30 mouse cellular contexts compared by ENCODE assay signal in the genomic region with DNA sequence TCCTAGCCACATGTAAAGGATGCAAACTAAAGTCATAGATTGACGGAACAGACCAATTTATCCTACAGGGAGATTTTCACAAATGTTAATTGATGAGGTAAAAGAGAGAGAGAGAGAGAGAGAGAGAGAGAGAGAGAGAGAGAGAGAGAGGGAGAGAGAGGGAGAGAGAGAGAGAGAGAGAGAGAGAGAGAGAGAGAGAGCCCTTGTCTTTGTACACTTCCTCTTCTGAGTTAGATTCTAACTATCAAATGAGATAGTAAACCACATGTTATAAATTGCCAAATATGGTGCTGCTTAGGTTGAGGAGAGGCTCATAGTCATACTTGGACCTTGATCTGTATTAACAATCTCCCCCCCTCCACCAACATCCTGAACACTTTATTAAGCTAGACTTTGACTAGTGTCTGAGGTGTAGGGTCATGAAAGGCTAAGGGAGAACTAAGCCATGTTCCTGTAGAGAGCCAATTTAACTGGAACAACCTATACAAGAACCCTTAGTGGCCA.
DNase-seq lines count a peak whose midpoint lies in the region; ATAC-seq and TF ChIP-seq lines count a peak whose summit lies in the region.
"Had no signal": no experiment of that assay in that cellular context is flagged by ENCODE, and none has a peak within 500 bp of the region (broad histone marks: within the 10 kb centered on the region; RNA-seq: fewer than 3 reads in every experiment).

No protein-coding gene starts in this region.

- 65% methylated on average over 1 of the region's 1 CpGs for WGBS in liver, embryonic 12.5 days (ENCODE audit: insufficient replicate concordance)
- 86% methylated on average over 1 of the region's 1 CpGs for WGBS in liver, postnatal 0 days (ENCODE audit: insufficient replicate concordance)

- H3K79me2 ChIP-seq in MEL (ENCODE audit: control insufficient read depth, insufficient read depth, low read length, poor library complexity), result no peaks in the 10 kb centered on the region

- no peak for TF ChIP-seq POLR2A in MEL (IDR thresholded peaks at IDR 0.05; ENCODE audit: control insufficient read depth in 1 of 2, insufficient read depth in 1 of 2, low read depth in 1 of 2, low read length in 2 of 2, poor library complexity in 1 of 2)

- no peaks in the 10 kb centered on the region; a peak in 1 of 4 replicates for H3K27me3 ChIP-seq in MEL (ENCODE audit: control insufficient read depth in 1 of 2, insufficient read depth in 2 of 2, low read length in 2 of 2)
- no peaks in the 10 kb centered on the region for H3K27me3 ChIP-seq in liver, embryonic 12.5 days (replicated peaks)
- no peaks in the 10 kb centered on the region for H3K27me3 ChIP-seq in liver, postnatal 0 days (ENCODE audit: insufficient read depth, low read length)
- H3K27me3 ChIP-seq: embryonic facial prominence, embryonic 13.5 days; forebrain, embryonic 12.5 days; forebrain, embryonic 15.5 days; heart, embryonic 12.5 days; heart, embryonic 15.5 days; intestine, embryonic 15.5 days had no signal

- H3K4me2 ChIP-seq in liver, embryonic 12.5 days, result no peak overlapping the region
- H3K4me2 ChIP-seq in liver, postnatal 0 days (ENCODE audit: low read depth, low read length), result no peak overlapping the region
- H3K4me2 ChIP-seq: embryonic facial prominence, embryonic 13.5 days; forebrain, embryonic 12.5 days; forebrain, embryonic 15.5 days; heart, embryonic 12.5 days; heart, embryonic 15.5 days; hindbrain, embryonic 14.5 days; intestine, embryonic 15.5 days had no signal

- no peaks in the 10 kb centered on the region for H3K4me1 ChIP-seq in MEL (ENCODE audit: control insufficient read depth in 1 of 2, insufficient read depth in 2 of 2, low read length in 2 of 2)
- H3K4me1 ChIP-seq in liver, embryonic 12.5 days, result no peaks in the 10 kb centered on the region
- no peaks in the 10 kb centered on the region for H3K4me1 ChIP-seq in liver, postnatal 0 days (ENCODE audit: insufficient read depth)
- H3K4me1 ChIP-seq: embryonic facial prominence, embryonic 10.5 days; embryonic facial prominence, embryonic 13.5 days; forebrain, embryonic 12.5 days; forebrain, embryonic 15.5 days; heart, embryonic 12.5 days; heart, embryonic 15.5 days; intestine, embryonic 15.5 days had no signal

- H3K27ac ChIP-seq in MEL (ENCODE audit: control insufficient read depth, low read depth, low read length), result no peak overlapping the region
- H3K27ac ChIP-seq in liver, embryonic 12.5 days, result no peak overlapping the region
- H3K27ac ChIP-seq in liver, postnatal 0 days (ENCODE audit: low read depth), result no peak overlapping the region
- H3K27ac ChIP-seq: embryonic facial prominence, embryonic 10.5 days; embryonic facial prominence, embryonic 13.5 days; forebrain, embryonic 12.5 days; forebrain, embryonic 15.5 days; heart, embryonic 15.5 days; hindbrain, embryonic 14.5 days; hindbrain, postnatal 0 days; intestine, embryonic 15.5 days had no signal

- H3K36me3 ChIP-seq in MEL (ENCODE audit: control insufficient read depth in 1 of 2, insufficient read depth in 2 of 2, low read length in 2 of 2), result no peaks in the 10 kb centered on the region
- no peaks in the 10 kb centered on the region for H3K36me3 ChIP-seq in liver, embryonic 12.5 days
- no peaks in the 10 kb centered on the region for H3K36me3 ChIP-seq in liver, postnatal 0 days (replicated peaks; ENCODE audit: insufficient read depth, low read length)
- H3K36me3 ChIP-seq: embryonic facial prominence, embryonic 10.5 days; embryonic facial prominence, embryonic 13.5 days; forebrain, embryonic 12.5 days; forebrain, embryonic 15.5 days; G1E; heart, embryonic 12.5 days; heart, embryonic 15.5 days; intestine, embryonic 15.5 days had no signal

- no peak for ATAC-seq in liver, embryonic 12.5 days
- no peak for ATAC-seq in liver, postnatal 0 days
- ATAC-seq: forebrain, embryonic 15.5 days; hindbrain, postnatal 0 days; intestine, embryonic 15.5 days had no signal

- no peaks in the 10 kb centered on the region for H3K9me3 ChIP-seq in MEL (replicated peaks; ENCODE audit: insufficient read depth, low read length)
- no peaks in the 10 kb centered on the region for H3K9me3 ChIP-seq in liver, embryonic 12.5 days (replicated peaks)
- H3K9me3 ChIP-seq in liver, postnatal 0 days (ENCODE audit: low read length), result no peaks in the 10 kb centered on the region
- H3K9me3 ChIP-seq: embryonic facial prominence, embryonic 10.5 days; embryonic facial prominence, embryonic 13.5 days; forebrain, embryonic 12.5 days; forebrain, embryonic 15.5 days; G1E; heart, embryonic 12.5 days; heart, embryonic 15.5 days; intestine, embryonic 15.5 days had no signal

- no peak overlapping the region for H3K9ac ChIP-seq in MEL (ENCODE audit: control insufficient read depth, low read depth, low read length, poor library complexity, severe bottlenecking)
- H3K9ac ChIP-seq in liver, embryonic 12.5 days, result no peak overlapping the region
- no peak overlapping the region for H3K9ac ChIP-seq in liver, postnatal 0 days (replicated peaks)
- H3K9ac ChIP-seq: embryonic facial prominence, embryonic 13.5 days; forebrain, embryonic 12.5 days; forebrain, embryonic 15.5 days; heart, embryonic 12.5 days; heart, embryonic 15.5 days; hindbrain, embryonic 14.5 days; intestine, embryonic 15.5 days had no signal

- no peak for TF ChIP-seq CTCF in MEL (IDR thresholded peaks at IDR 0.05 in 2 of 3, conservative IDR thresholded peaks at IDR 0.05 in 1 of 3; ENCODE audit: control insufficient read depth in 1 of 3, insufficient read depth in 1 of 3, low read depth in 2 of 3, low read length in 3 of 3, poor library complexity in 1 of 3, severe bottlenecking in 1 of 3)
- no peak for TF ChIP-seq CTCF in liver, postnatal 0 days (IDR thresholded peaks at IDR 0.05; ENCODE audit: low read depth)

- no peak for TF ChIP-seq RAD21 in MEL (IDR thresholded peaks at IDR 0.05; ENCODE audit: low read depth, low read length)

- no peak overlapping the region for H3K4me3 ChIP-seq in MEL (ENCODE audit: control insufficient read depth in 1 of 2, insufficient read depth in 1 of 2, low read depth in 2 of 2, low read length in 2 of 2)
- H3K4me3 ChIP-seq in liver, embryonic 12.5 days, result no peak overlapping the region
- no peak overlapping the region for H3K4me3 ChIP-seq in liver, postnatal 0 days (ENCODE audit: low read depth, low read length)
- H3K4me3 ChIP-seq: embryonic facial prominence, embryonic 10.5 days; embryonic facial prominence, embryonic 13.5 days; erythroblast, embryonic 14.5 days; forebrain, embryonic 12.5 days; forebrain, embryonic 15.5 days; heart, embryonic 12.5 days; heart, embryonic 15.5 days; intestine, embryonic 15.5 days had no signal

- TF ChIP-seq EP300 in MEL (IDR thresholded peaks at IDR 0.05; ENCODE audit: low read depth in 1 of 2, low read length in 2 of 2), result no peak
- TF ChIP-seq EP300 in liver, postnatal 0 days (IDR thresholded peaks at IDR 0.05; ENCODE audit: low read depth), result no peak

- DNase-seq in CD4-positive, CD25-positive, alpha-beta regulatory T cell, adult 2 months (ENCODE audit: low read depth, low spot score), result peak; percentile 13
- peak; percentile 13 for DNase-seq in MEL (ENCODE audit: low read depth, low spot score)
- DNase-seq in induced T-regulatory cell, adult 2 months (ENCODE audit: low read depth), result peak; percentile 42
- no peak for DNase-seq in ovary, adult 18-20 months (ENCODE audit: low spot score)
- no peak for DNase-seq in liver, postnatal 0 days
- no peak for DNase-seq in cerebellum, adult 11-12 months
- DNase-seq: adrenal gland, postnatal 10 days; B cell, adult 2 months; cerebellum, adult 11 months; cerebellum, adult 8-10 months; cerebellum, postnatal 10 days; cerebellum, postnatal 36 days; embryo, embryonic 11 days; gastrocnemius, postnatal 25 days; heart, adult 18-20 months; heart, postnatal 10 days; heart, postnatal 36 days; kidney, adult 11 months had no signal

TF ChIP-seq in MEL, 35 proteins besides CTCF, POLR2A, EP300 and RAD21:
- TF ChIP-seq JUND (IDR thresholded peaks at IDR 0.05; ENCODE audit: low read depth, low read length) (0 out of 2 replicates have a peak, but pooled peaks have one; percentile 72), ELF1 (IDR thresholded peaks at IDR 0.05; ENCODE audit: low read depth, low read length) (no peak)

Comparison
In these comparisons a context has a peak if more than half of its experiments do, and no peak if none do; other contexts are left out.
1. DNase-seq: peak in CD4-positive, CD25-positive, alpha-beta regulatory T cell, adult 2 months (single experiment), MEL (single experiment) and induced T-regulatory cell, adult 2 months (single experiment); none in ovary, adult 18-20 months (single experiment), liver, postnatal 0 days (single experiment) and cerebellum, adult 11-12 months (single experiment).